Mouse (Mus musculus) midbrain, postnatal 0 days (tissue): ENCODE data around the gene Ptbp3. TPM values are rescaled to one million over a fixed set of nuclear protein-coding genes. Genes with fewer than 3 reads are reported as not detected.

Experiments
- ATAC-seq: fragments of 200-750 bp; cut with Nextera tagmentation; 2 replicates; pipeline ENCODE4 v1.8.0; 2017; ENCODE audit warnings: moderate number of reproducible peaks, mild to moderate bottlenecking, moderate TSS enrichment, moderate library complexity; ENCODE audit not compliant: low FRiP score
- DNase-seq: peaks from one replicate; pipeline ENCODE4 v3.0.0-alpha.2; 2015; ENCODE audit warnings: low spot score
- H3K27ac ChIP-seq: fragments of 300-500 bp; sonication (generic); 2 replicates; pipeline ENCODE4 v1.5.1; 2014; ENCODE audit warnings: low read depth, mild to moderate bottlenecking, low read length, mixed read lengths
- H3K27me3 ChIP-seq: fragments of 300-500 bp; sonication (generic); 2 replicates; pipeline ENCODE4 v1.6.1; 2014; ENCODE audit warnings: low read length, control low read depth, mixed read lengths; ENCODE audit not compliant: insufficient read depth
- H3K36me3 ChIP-seq: fragments of 300-500 bp; sonication (generic); 2 replicates; pipeline ENCODE4 v1.6.1; 2014; ENCODE audit warnings: low read length, control low read depth, mixed read lengths; ENCODE audit not compliant: insufficient read depth
- H3K4me1 ChIP-seq: fragments of 300-500 bp; sonication (generic); 2 replicates; pipeline ENCODE4 v1.6.1; 2014; ENCODE audit warnings: mild to moderate bottlenecking, control low read depth, antibody characterized with exemption, low read length, mixed read lengths; ENCODE audit not compliant: insufficient read depth
- H3K4me2 ChIP-seq: fragments of 300-500 bp; sonication (generic); 2 replicates; pipeline ENCODE4 v1.6.1; 2014; ENCODE audit warnings: low read depth, mild to moderate bottlenecking, low read length, mixed read lengths; ENCODE audit not compliant: poor library complexity, severe bottlenecking
- H3K4me3 ChIP-seq: fragments of 300-500 bp; sonication (generic); 2 replicates; pipeline ENCODE4 v1.5.1; 2014; ENCODE audit warnings: low read depth, mild to moderate bottlenecking, low read length, moderate library complexity
- H3K9ac ChIP-seq: fragments of 300-500 bp; sonication (generic); replicated peaks from 2 replicates; pipeline ENCODE4 v1.6.1; 2014; ENCODE audit warnings: mild to moderate bottlenecking, low read length, moderate library complexity, mixed read lengths; ENCODE audit not compliant: poor library complexity, severe bottlenecking
- H3K9me3 ChIP-seq: fragments of 300-500 bp; sonication (generic); 2 replicates; pipeline ENCODE4 v1.6.1; 2016; ENCODE audit warnings: low read length, control low read depth
- CTCF ChIP-seq: IDR thresholded peaks from 2 replicates; pipeline ENCODE4 v1.5.1; 2016; ENCODE audit warnings: antibody characterized with exemption, mild to moderate bottlenecking
- WGBS: fragments of 180-500 bp; shearing (Covaris S2); extraction: QIAGEN DNeasy Blood & Tissue Kit; methylation state at CpG from one replicate; pipeline ENCODE4 v1.1.7; 2014; 5-methylcytosine and 5-hydroxymethylcytosine counted together
- polyA plus RNA-seq: library from polyadenylated mRNA; unstranded; fragments of >200 nt; fragmentation: Nextera tagmentation; extraction: Ambion mirVana; gene quantifications from 2 replicates; pipeline ENCODE4 v1.2.1, GENCODE M21; 2015
- total RNA-seq: library from RNA; depleted of rRNA; stranded (reverse); fragments of >200 nt; gene quantifications from 2 replicates; pipeline ENCODE4 v1.2.3, GENCODE M21; 2014

The Ptbp3 gene
- total and polyA plus RNA-seq, 2 experiments from 2014 or later: 10.5 to 35.8 TPM

- Histone ChIP-seq H3K4me2 (peak overlapping the region; percentile 92), H3K9ac (peak overlapping the region; percentile 86), H3K27me3 (no peaks in the 10 kb centered on the region), H3K4me3 (peak overlapping the region; percentile 81), H3K9me3 (no peaks in the 10 kb centered on the region), H3K36me3 (no peaks in the 10 kb centered on the region), H3K4me1 (peaks cover 6% of the 10 kb centered on the region; the same call in 1 of the 2 replicates), H3K27ac (no peak overlapping the region)
- no peak for TF ChIP-seq CTCF
- DNase-seq: no peak
- 7% methylated on average over 18 of the region's 18 CpGs for WGBS
- ATAC-seq: no peak
Measured at GRCm38 (mm10) chr4:59548011-59548559, 1.1 kb downstream of the Ptbp3 start.

GRCm38 (mm10) chr4:59547136-59547889 is 1.9 kb downstream of the Ptbp3 start:
- Histone ChIP-seq H3K36me3 (no peaks in the 10 kb centered on the region), H3K27ac (no peak overlapping the region), H3K9me3 (no peaks in the 10 kb centered on the region), H3K27me3 (no peaks in the 10 kb centered on the region), H3K9ac (no peak overlapping the region), H3K4me1 (peaks cover 6% of the 10 kb centered on the region; the same call in 1 of the 2 replicates), H3K4me3 (peak overlapping the region; percentile 81), H3K4me2 (peak overlapping the region; percentile 92)
- WGBS: 33% methylated on average over 11 of the region's 11 CpGs
- ATAC-seq (no peak), DNase-seq (no peak)
- TF ChIP-seq CTCF: no peak

- Histone ChIP-seq H3K27ac (no peak overlapping the region), H3K9ac (no peak overlapping the region), H3K4me2 (no peak overlapping the region), H3K27me3 (no peaks in the 10 kb centered on the region), H3K4me1 (peaks cover 6% of the 10 kb centered on the region; the same call in 1 of the 2 replicates), H3K36me3 (no peaks in the 10 kb centered on the region), H3K9me3 (no peaks in the 10 kb centered on the region), H3K4me3 (no peak overlapping the region)
- no peak for DNase-seq
- WGBS: 68% methylated on average over 7 of the region's 7 CpGs
- TF ChIP-seq CTCF: no peak
- ATAC-seq: no peak
Measured at GRCm38 (mm10) chr4:59546285-59547071, 2.7 kb downstream of the Ptbp3 start.

- no peaks in the 10 kb centered on the region for H3K27me3 ChIP-seq
- DNase-seq (no peak), ATAC-seq (no peak)
- H3K9me3 ChIP-seq: no peaks in the 10 kb centered on the region
- no peak overlapping the region for H3K4me2 ChIP-seq
- no peak overlapping the region for H3K9ac ChIP-seq
- WGBS: 75% methylated on average over 2 of the region's 2 CpGs
- TF ChIP-seq CTCF: no peak
- peaks cover 6% of the 10 kb centered on the region; the same call in 1 of the 2 replicates for H3K4me1 ChIP-seq
- H3K27ac ChIP-seq: no peak overlapping the region
- no peak overlapping the region for H3K4me3 ChIP-seq
- H3K36me3 ChIP-seq: no peaks in the 10 kb centered on the region
Measured at GRCm38 (mm10) chr4:59544654-59545053, 4.5 kb downstream of the Ptbp3 start.

- H3K4me1 ChIP-seq: peaks cover 6% of the 10 kb centered on the region; the same call in 1 of the 2 replicates
- peak; percentile 42 for TF ChIP-seq CTCF
- no peak overlapping the region for H3K4me2 ChIP-seq
- no peak overlapping the region for H3K4me3 ChIP-seq
- H3K27me3 ChIP-seq: no peaks in the 10 kb centered on the region
- DNase-seq (no peak), ATAC-seq (no peak)
- no peak overlapping the region for H3K9ac ChIP-seq
- no peak overlapping the region for H3K27ac ChIP-seq
- H3K9me3 ChIP-seq: no peaks in the 10 kb centered on the region
- H3K36me3 ChIP-seq: no peaks in the 10 kb centered on the region
Measured at GRCm38 (mm10) chr4:59543006-59543405, 6.2 kb downstream of the Ptbp3 start.

- WGBS: 98% methylated on average over 1 of the region's 1 CpGs
- Histone ChIP-seq H3K27me3 (no peaks in the 10 kb centered on the region), H3K9ac (no peak overlapping the region), H3K4me2 (no peak overlapping the region), H3K4me1 (no peaks in the 10 kb centered on the region), H3K36me3 (no peaks in the 10 kb centered on the region), H3K27ac (no peak overlapping the region), H3K4me3 (no peak overlapping the region), H3K9me3 (no peaks in the 10 kb centered on the region)
- ATAC-seq (no peak), DNase-seq (no peak)
- no peak for TF ChIP-seq CTCF
Measured at GRCm38 (mm10) chr4:59536281-59536680, 12.9 kb downstream of the Ptbp3 start.
